Mouse (Mus musculus) olfactory bulb, adult 2 months (tissue): ENCODE results near the gene Enc1.

Experiments used
- CTCF ChIP-seq: fragments of 200-500 bp; IDR thresholded peaks from 2 replicates; pipeline ENCODE4 v1.5.1; 2012; ENCODE audit warnings: low read depth, mild to moderate bottlenecking, low read length, moderate library complexity; ENCODE audit not compliant: insufficient read depth
- POLR2A ChIP-seq: fragments of 200-500 bp; IDR thresholded peaks from 2 replicates; pipeline ENCODE4 v1.6.1; 2012; ENCODE audit warnings: mild to moderate bottlenecking, low read depth, low read length, moderate library complexity; ENCODE audit not compliant: insufficient read depth

DNA sequence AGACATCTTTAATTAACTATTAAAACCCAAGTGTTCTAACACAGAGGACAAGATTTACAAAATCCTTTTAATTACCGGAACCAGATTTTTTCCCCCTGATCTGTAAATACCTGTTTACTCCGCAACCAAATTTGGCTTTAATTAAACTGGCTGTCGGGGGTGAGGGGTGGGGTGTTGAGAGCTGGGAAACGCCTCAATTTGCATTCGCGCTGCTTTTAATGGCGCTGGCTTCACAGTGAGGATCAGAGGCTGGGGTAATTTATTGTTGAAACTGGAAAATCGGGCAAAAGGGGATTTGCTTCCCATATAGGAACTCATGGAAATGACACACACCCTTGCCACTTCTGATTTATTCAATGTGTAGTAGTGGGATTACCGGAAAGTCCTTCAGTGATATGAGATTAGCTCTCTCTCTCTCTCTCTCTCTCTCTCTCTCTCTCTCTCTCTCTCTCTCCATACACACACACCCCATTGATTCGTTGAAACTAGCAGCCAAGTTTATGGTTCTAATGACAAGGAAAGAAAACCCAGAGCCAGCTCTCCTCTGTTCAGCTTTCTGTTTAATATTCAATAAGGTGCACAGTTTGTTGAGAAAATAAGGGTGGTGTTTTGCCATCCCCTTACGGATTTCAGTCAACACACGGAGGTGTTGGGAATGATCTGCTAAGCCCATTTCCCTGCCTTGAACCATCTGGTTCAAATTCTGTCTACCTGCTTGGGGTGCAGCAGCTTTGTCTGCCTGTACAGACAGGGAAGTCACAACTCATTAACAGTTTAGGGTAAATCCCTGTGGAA is 51.7 kb downstream of the Enc1 start:
- TF ChIP-seq CTCF (no peak), POLR2A (no peak)
